Mouse (Mus musculus): ENCODE data around the gene D11Wsu47e. TPM values are rescaled to one million over a fixed set of nuclear protein-coding genes. Genes with fewer than 3 reads are reported as not detected.

D11Wsu47e gene
- polyA plus RNA-seq, 1 experiment from 2014 or later = 20.6 TPM

DNA sequence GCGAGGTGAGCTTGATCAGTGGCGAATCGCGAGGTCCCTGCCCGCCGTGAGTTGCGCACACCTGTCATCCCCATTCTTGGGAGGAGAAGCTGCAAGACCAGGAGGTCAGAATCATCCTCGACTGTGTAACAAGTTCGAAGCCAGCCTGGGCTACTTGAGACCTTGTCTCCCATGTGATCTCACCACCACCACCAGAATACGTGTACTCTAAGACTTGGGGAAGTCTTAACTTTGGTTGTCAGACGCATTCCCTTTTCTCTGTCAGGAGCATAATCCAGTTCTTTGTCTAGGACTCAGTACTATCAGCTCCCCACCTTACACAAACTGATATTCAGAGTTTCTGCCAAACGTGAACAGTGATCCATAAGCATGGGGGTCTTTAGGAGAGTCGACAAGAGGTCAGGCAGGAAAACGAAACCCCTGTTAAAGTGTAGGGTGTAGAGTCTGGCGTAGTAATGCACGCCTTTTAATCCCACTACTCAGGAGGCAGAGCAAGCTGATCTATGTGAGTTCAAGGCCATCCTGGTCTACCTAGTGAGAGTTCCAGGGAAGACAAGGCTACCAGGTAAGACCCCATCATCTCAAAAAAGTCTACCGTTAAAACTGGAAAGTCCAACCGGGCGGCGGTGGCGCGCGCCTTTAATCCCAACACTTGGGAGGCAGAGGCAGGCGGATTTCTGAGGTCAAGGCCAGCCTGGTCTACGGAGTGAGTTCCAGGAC is 655 bp downstream of the D11Wsu47e start:
- H3K9ac ChIP-seq = peak overlapping the region; percentile 91
- H3K4me3 ChIP-seq = peak overlapping the region; percentile 93
- WGBS = 41% methylated on average over 25 of the region's 25 CpGs
- H3K36me3 ChIP-seq (ENCODE audit: poor library complexity, severe bottlenecking) = peaks cover 24% of the 10 kb centered on the region
- ATAC-seq = no peak
- H3K9me3 ChIP-seq (replicated peaks) = no peaks in the 10 kb centered on the region
- H3K4me2 ChIP-seq = peak overlapping the region; percentile 94
- no peaks in the 10 kb centered on the region for H3K27me3 ChIP-seq
- H3K27ac ChIP-seq = peak overlapping the region; percentile 95
- peaks cover 48% of the 10 kb centered on the region for H3K4me1 ChIP-seq

DNA sequence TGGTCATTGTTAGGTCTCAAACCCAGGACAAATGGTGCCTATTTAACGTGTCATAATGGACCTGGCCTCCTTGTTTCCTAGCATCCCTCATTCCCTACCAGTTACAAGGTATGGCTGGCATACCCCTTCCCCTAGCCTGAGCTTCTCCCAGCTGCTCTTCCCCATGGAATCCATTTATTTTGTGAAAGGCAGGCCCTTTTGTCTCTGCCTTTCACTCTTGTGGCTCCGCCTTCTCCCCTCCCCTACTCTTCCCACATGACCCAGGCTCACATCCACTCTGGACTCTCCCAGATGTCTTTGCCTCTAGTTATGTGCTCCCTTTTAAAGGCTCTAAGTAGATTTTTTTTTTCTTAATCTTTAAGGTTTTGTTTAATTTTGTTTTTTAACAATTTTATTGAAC is 2.8 kb downstream of the D11Wsu47e start:
- Histone ChIP-seq H3K9me3 (replicated peaks) (no peaks in the 10 kb centered on the region), H3K36me3 (ENCODE audit: poor library complexity, severe bottlenecking) (peaks cover 44% of the 10 kb centered on the region), H3K9ac (no peak overlapping the region), H3K27me3 (no peaks in the 10 kb centered on the region), H3K4me3 (no peak overlapping the region), H3K27ac (peak overlapping the region; percentile 48; the same call in 1 of the 2 replicates), H3K4me1 (peaks cover 34% of the 10 kb centered on the region), H3K4me2 (peak overlapping the region; percentile 17)
- WGBS = 45% methylated on average over 2 of the region's 2 CpGs
- no peak for ATAC-seq

DNA sequence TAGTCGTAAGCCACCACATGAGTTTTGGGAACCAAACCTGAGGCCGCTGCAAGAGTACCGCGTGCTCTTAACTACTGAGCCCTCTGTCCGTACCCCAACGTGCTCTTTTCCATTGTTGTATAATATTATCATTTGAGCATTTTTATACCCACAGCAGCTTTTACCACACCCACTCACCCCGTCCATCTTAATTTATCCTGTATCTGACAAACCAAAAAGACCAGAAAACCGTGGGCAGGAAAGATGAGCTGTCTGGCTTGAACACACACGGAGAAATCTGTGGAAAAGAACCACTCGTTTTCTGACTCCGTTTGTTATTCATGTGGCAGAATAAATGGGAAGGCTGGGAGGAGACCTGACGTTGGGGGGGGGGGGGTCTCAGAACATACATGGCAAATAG is 6.3 kb downstream of the D11Wsu47e start:
- no peaks in the 10 kb centered on the region for H3K27me3 ChIP-seq
- peaks cover 13% of the 10 kb centered on the region for H3K4me1 ChIP-seq
- peaks cover 79% of the 10 kb centered on the region for H3K36me3 ChIP-seq (ENCODE audit: poor library complexity, severe bottlenecking)
- WGBS = 93% methylated on average over 12 of the region's 12 CpGs
- no peak overlapping the region for H3K4me2 ChIP-seq
- no peak overlapping the region for H3K27ac ChIP-seq
- ATAC-seq = no peak
- no peak overlapping the region for H3K4me3 ChIP-seq
- H3K9me3 ChIP-seq (replicated peaks) = no peaks in the 10 kb centered on the region
- no peak overlapping the region for H3K9ac ChIP-seq

DNA sequence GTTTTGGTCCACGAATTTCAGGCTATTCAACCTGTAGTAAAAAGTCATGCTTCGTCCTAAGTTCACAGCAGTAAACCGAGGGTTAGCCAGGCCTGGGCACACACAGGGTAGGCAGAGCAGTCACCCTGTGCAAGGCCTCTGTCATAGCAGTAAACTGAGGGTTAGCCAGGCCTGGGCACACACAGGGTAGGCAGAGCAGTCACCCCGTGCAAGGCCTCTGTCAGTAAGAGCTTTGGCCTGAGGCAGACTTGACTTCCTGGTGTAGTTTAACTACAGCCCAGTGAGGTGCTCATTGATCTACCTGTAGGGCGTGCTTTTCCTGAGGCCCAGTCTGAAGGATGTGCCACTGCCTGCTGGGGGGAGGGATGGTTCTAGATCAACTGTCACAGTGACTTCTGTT is 7.1 kb downstream of the D11Wsu47e start:
- Histone ChIP-seq H3K27ac (no peak overlapping the region), H3K9ac (no peak overlapping the region), H3K4me3 (no peak overlapping the region), H3K4me2 (no peak overlapping the region), H3K4me1 (peaks cover 9% of the 10 kb centered on the region), H3K36me3 (ENCODE audit: poor library complexity, severe bottlenecking) (peaks cover 87% of the 10 kb centered on the region), H3K27me3 (no peaks in the 10 kb centered on the region), H3K9me3 (replicated peaks) (no peaks in the 10 kb centered on the region)
- ATAC-seq = no peak
- 90% methylated on average over 5 of the region's 5 CpGs for WGBS

DNA sequence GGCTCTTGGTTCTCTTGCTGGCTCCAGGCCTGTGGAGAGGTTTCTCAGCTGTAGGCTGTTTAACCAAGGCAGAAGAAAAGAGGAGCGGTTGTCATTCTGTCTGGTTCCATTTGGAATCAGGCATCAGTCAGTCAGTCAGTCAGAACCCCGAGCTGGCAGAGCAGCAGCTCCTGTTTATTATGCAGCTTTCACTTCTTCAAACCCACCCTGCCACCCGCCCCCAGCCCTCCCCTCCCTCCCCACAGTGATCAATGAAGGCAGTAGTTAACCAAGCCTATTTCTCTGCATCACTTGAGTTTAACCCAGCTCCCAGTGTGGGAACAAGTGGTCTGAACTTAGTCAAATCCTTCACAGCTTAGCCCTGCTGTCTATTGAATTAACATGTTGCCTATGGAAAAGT is 7.6 kb downstream of the D11Wsu47e start:
- WGBS = 71% methylated on average over 3 of the region's 3 CpGs
- Histone ChIP-seq H3K27ac (no peak overlapping the region), H3K9ac (no peak overlapping the region), H3K4me3 (no peak overlapping the region), H3K9me3 (replicated peaks) (no peaks in the 10 kb centered on the region), H3K27me3 (no peaks in the 10 kb centered on the region), H3K4me2 (no peak overlapping the region), H3K36me3 (ENCODE audit: poor library complexity, severe bottlenecking) (peaks cover 92% of the 10 kb centered on the region), H3K4me1 (peaks cover 4% of the 10 kb centered on the region)
- no peak for ATAC-seq

DNA sequence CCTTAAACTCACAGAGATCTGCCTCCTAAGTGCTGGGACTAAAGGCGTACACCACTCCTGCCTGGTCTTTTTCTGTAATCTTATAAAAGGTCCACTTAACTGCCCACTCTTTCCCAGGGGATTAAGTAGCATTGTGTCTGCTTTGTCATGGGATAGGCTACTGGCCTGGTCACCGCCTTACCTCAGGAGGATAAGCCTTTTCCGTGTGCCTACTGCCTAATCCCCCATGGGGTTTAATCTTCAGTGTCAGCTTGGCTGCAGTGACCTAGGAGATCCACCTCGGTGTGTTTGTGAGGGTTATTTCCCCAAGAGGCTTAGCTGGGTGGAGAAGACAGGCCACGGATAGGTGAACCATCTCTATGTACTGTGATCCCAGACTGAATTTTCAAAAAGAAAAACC is 13.4 kb downstream of the D11Wsu47e start:
- H3K4me1 ChIP-seq = no peaks in the 10 kb centered on the region
- H3K27me3 ChIP-seq = no peaks in the 10 kb centered on the region
- H3K4me3 ChIP-seq = no peak overlapping the region
- H3K27ac ChIP-seq = no peak overlapping the region
- H3K9me3 ChIP-seq (replicated peaks) = no peaks in the 10 kb centered on the region
- H3K4me2 ChIP-seq = no peak overlapping the region
- H3K9ac ChIP-seq = no peak overlapping the region
- H3K36me3 ChIP-seq (ENCODE audit: poor library complexity, severe bottlenecking) = peaks cover 75% of the 10 kb centered on the region
- ATAC-seq = no peak
- WGBS = 32% methylated on average over 5 of the region's 5 CpGs

DNA sequence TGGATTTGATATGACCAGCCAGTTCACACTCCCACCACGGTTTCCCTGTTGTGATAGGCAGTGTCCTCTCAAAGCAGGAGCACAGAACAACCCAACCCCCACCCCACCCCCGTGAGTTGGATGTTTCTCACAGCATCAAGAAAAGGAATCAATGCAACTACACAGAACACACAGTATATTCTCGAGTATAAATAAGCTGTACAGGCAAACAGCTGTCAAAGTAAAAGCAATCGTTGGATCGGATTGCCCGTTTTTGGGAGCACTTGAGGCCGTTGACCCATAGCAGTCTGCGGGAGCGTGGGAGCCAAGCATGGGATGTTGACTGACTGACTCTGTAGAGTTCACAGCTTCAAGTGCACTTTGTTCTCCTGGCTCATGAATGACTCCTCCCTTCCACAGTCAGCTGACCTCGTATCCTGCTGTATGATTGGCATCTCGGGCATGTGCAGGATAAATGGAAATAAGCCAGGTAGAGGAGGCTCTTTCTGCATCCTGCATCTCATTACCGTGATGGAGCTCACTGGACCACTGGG is 13.9 kb downstream of the D11Wsu47e start:
- no peaks in the 10 kb centered on the region for H3K27me3 ChIP-seq
- H3K36me3 ChIP-seq (ENCODE audit: poor library complexity, severe bottlenecking) = peaks cover 70% of the 10 kb centered on the region
- H3K9ac ChIP-seq = no peak overlapping the region
- no peak overlapping the region for H3K27ac ChIP-seq
- no peaks in the 10 kb centered on the region for H3K9me3 ChIP-seq (replicated peaks)
- no peak overlapping the region for H3K4me3 ChIP-seq
- 78% methylated on average over 12 of the region's 12 CpGs for WGBS
- no peak for ATAC-seq
- no peaks in the 10 kb centered on the region for H3K4me1 ChIP-seq
- H3K4me2 ChIP-seq = no peak overlapping the region

DNA sequence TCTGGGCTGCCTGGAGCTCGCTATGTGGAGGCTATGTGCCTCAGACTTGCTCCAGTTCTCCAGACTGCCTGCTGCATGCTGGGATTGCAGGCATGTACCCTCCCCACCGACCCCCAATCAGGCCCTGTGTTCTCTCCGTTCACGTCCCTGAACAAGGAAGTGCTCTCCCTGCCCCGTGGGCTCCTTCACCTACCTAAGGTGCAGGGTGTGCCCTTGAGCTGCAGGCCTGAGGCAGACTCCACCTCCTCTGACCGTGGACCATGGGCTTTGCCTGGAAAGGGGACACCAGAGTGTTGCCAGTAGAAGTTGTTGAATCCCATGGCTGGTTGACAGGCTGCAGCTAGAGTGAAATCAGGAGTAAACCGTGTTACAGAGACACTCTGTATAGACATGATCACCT is 15.4 kb downstream of the D11Wsu47e start:
- WGBS = 93% methylated on average over 7 of the region's 7 CpGs

DNA sequence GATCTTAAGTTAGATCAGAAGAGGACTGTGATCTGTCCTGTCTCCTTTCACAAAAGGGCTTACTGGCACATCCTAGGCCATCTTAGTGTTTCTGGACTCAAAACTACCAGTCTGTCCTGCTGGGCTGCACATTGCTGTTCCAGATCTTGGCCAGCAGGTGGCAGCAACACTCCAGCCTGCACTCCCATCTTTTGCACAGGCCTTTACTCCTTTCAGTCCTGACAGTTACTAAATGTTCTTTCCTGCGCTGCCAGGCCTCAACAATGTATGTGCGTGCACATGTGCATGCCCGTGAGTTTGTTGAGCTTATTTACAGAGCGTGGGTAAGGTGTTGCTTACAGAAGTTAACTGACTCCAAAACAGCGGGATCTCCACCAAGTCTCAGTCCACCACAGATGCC is 19.5 kb downstream of the D11Wsu47e start:
- peaks cover 3% of the 10 kb centered on the region; the same call in 1 of the 2 replicates for H3K4me1 ChIP-seq
- no peaks in the 10 kb centered on the region for H3K9me3 ChIP-seq (replicated peaks)
- no peak overlapping the region for H3K9ac ChIP-seq
- 38% methylated on average over 5 of the region's 5 CpGs for WGBS
- no peak overlapping the region for H3K4me2 ChIP-seq
- no peak overlapping the region for H3K4me3 ChIP-seq
- peaks cover 31% of the 10 kb centered on the region for H3K36me3 ChIP-seq (ENCODE audit: poor library complexity, severe bottlenecking)
- peaks cover 5% of the 10 kb centered on the region; the same call in 1 of the 2 replicates for H3K27me3 ChIP-seq
- no peak overlapping the region for H3K27ac ChIP-seq
- peak; percentile 69 for ATAC-seq

More for the DNA sequence above, 15.4 kb downstream of the D11Wsu47e start:
- no peak for ATAC-seq
- peaks cover 54% of the 10 kb centered on the region for H3K36me3 ChIP-seq (ENCODE audit: poor library complexity, severe bottlenecking)
- no peak overlapping the region for H3K4me3 ChIP-seq
- H3K27me3 ChIP-seq = no peaks in the 10 kb centered on the region
- H3K4me1 ChIP-seq = peaks cover 3% of the 10 kb centered on the region; the same call in 1 of the 2 replicates
- no peak overlapping the region for H3K4me2 ChIP-seq
- no peak overlapping the region for H3K9ac ChIP-seq
- no peak overlapping the region for H3K27ac ChIP-seq
- H3K9me3 ChIP-seq (replicated peaks) = no peaks in the 10 kb centered on the region

DNA sequence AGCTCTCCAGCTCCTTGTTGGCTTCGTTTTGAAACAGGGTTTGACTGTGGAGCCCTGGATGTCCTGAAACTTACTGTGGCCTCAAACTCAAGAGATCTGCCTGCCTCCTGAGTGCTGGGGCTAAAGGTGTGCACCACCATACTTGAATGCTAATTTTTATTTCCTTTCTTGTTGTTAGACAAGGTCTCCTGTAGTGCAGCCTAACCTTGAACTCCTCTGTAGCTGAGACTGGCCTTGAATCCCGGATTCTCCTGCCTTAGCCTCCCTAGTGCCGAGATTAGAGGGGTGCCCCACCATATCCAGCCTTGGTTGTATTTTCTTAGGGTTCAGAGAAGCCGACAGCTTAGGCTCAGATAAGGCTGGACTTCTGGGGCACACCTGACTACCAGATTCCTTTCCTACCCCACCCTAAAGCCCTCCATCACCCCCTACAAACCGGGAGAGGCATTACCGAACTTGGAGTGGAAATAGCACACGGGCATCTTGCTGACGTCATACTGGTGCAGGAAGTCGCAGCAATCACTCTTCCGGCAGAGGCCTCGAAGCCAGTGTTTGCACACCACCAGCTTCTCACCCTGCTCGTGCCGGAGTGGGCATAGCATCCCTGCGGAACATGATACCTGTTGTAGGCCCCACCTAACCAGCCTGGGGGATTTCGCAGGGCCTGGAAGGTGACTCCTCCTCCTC is 21.9 kb downstream of the D11Wsu47e start:
- Histone ChIP-seq H3K4me1 (peaks cover 24% of the 10 kb centered on the region), H3K4me3 (no peak overlapping the region), H3K4me2 (no peak overlapping the region), H3K9ac (no peak overlapping the region), H3K9me3 (replicated peaks) (no peaks in the 10 kb centered on the region), H3K36me3 (ENCODE audit: poor library complexity, severe bottlenecking) (peaks cover 15% of the 10 kb centered on the region), H3K27me3 (peaks cover 13% of the 10 kb centered on the region), H3K27ac (no peak overlapping the region)
- ATAC-seq = no peak
- 87% methylated on average over 15 of the region's 15 CpGs for WGBS

DNA sequence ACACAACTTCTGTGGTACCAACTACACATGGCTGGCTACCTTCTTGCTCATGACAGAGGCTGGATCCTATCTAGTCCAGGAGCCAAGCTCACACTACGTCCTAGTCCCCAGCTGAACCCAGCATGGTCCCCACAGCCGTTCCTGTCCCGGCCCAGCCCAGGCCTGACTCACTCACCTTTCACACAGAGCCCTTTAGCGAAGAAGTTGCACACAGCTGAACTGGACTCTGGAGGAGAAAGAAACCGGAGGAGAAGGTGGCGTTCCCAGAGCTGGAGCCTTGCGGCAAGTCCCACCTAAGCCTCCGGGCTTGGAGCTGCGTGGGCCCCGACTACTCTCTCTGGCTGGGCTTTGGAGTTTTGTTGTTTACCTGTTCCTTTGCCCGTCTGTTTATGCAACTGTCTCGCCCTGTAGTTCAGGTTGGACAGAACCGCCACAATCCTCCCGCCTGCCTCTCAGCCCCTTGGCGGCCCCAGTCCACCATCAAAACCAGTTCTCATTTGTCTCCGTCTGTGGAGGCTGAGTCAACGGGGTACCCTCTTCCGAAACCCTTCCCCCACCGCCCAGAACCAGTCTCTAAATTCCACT is 24.5 kb downstream of the D11Wsu47e start:
- Histone ChIP-seq H3K9ac (0 out of 2 replicates have a peak overlapping the region, but pooled peaks have one; percentile 60), H3K4me3 (no peak overlapping the region), H3K27me3 (peaks cover 13% of the 10 kb centered on the region), H3K4me1 (peaks cover 24% of the 10 kb centered on the region), H3K27ac (no peak overlapping the region), H3K4me2 (no peak overlapping the region), H3K9me3 (replicated peaks) (no peaks in the 10 kb centered on the region), H3K36me3 (ENCODE audit: poor library complexity, severe bottlenecking) (peaks cover 15% of the 10 kb centered on the region)
- 50% methylated on average over 19 of the region's 19 CpGs for WGBS
- ATAC-seq = no peak

DNA sequence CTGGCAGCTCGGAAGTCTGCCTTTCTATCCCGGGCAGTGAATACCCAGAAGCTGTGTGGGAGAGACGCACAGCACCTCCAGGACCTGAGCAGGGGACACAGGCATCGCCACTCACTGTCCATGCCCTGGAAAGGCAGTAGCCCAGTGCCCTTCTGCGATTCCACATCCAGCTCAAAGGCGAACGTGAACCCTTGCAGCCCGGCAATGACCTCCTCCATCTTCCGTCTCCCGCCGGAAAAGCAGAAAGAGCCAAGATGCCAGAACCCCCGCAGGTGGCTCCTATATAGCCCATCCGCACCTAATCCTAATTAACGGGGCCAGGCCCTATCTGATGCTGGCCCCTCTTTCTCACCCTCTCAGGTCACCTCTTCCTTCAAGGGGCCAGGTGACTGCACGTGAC is 25.1 kb downstream of the D11Wsu47e start:
- Histone ChIP-seq H3K36me3 (ENCODE audit: poor library complexity, severe bottlenecking) (peaks cover 15% of the 10 kb centered on the region), H3K4me3 (no peak overlapping the region), H3K4me2 (no peak overlapping the region), H3K9ac (peak overlapping the region; percentile 60), H3K27me3 (peaks cover 13% of the 10 kb centered on the region), H3K4me1 (peaks cover 21% of the 10 kb centered on the region), H3K27ac (no peak overlapping the region), H3K9me3 (replicated peaks) (no peaks in the 10 kb centered on the region)
- WGBS = 9% methylated on average over 15 of the region's 15 CpGs
- ATAC-seq = no peak

Measured in forebrain, embryonic 13.5 days (tissue).